Mouse (Mus musculus) bone marrow, adult 2 months (tissue): ENCODE results near the gene Tspyl3.

Source experiments
- CTCF ChIP-seq: fragments of 200-500 bp; IDR thresholded peaks from 2 replicates; pipeline ENCODE4 v1.5.1; 2011; ENCODE audit warnings: low read length, control low read depth; ENCODE audit not compliant: control insufficient read depth, insufficient read depth
- POLR2A ChIP-seq: fragments of 200-500 bp; IDR thresholded peaks from 2 replicates; pipeline ENCODE4 v1.6.1; 2011; ENCODE audit warnings: low read depth, mild to moderate bottlenecking, control low read depth, low read length, borderline replicate concordance; ENCODE audit not compliant: control insufficient read depth

DNA sequence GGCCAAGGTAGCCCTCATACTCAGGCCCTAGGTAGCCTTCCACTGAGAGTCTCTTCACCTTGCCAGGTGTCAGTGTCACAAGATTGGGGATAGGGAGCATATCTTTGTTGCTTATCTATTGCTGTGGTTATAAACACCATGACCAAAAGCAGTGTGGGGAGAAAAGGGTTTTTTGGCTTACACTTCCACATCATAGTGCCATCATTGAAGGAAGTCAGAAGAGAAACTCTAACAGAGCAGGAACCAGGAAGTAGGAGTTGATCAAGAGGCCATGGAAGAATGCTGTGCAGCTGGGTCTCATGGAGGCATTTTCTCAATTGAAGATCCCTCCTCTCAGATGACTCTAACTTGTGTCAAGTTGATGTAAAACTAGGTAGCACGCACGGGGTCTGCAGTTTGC is 17.1 kb downstream of the Tspyl3 start:
- TF ChIP-seq CTCF (no peak), POLR2A (no peak)
